Mouse (Mus musculus) lung, postnatal 0 days (tissue): Measurements from ENCODE around the gene Ptprg. TPM values are rescaled to one million over a fixed set of nuclear protein-coding genes. Genes with fewer than 3 reads are reported as not detected.

Source experiments
- ATAC-seq: fragments of 200-750 bp; cut with Nextera tagmentation; 2 replicates; pipeline ENCODE4 v1.8.0; 2017; ENCODE audit warnings: moderate library complexity
- DNase-seq: peaks from one replicate; pipeline ENCODE4 v3.0.0-alpha.2; 2016; ENCODE audit warnings: low spot score
- H3K27ac ChIP-seq: fragments of 300-500 bp; sonication (generic); 2 replicates; pipeline ENCODE4 v1.5.1; 2014; ENCODE audit warnings: antibody characterized with exemption, mild to moderate bottlenecking, low read length, mixed read lengths
- H3K27me3 ChIP-seq: fragments of 300-500 bp; sonication (generic); replicated peaks from 2 replicates; pipeline ENCODE4 v1.6.1; 2014; ENCODE audit warnings: low read length, mixed read lengths; ENCODE audit not compliant: insufficient read depth
- H3K36me3 ChIP-seq: fragments of 300-500 bp; sonication (generic); 2 replicates; pipeline ENCODE4 v1.6.1; 2014; ENCODE audit warnings: low read length, mixed read lengths; ENCODE audit not compliant: insufficient read depth
- H3K4me1 ChIP-seq: fragments of 300-500 bp; sonication (generic); 2 replicates; pipeline ENCODE4 v1.6.1; 2014; ENCODE audit warnings: antibody characterized with exemption, low read depth, low read length, mixed read lengths; ENCODE audit not compliant: insufficient read depth
- H3K4me2 ChIP-seq: fragments of 300-500 bp; sonication (generic); replicated peaks from 2 replicates; pipeline ENCODE4 v1.6.1; 2014; ENCODE audit warnings: low read depth, mild to moderate bottlenecking, low read length, moderate library complexity, mixed read lengths
- H3K4me3 ChIP-seq: fragments of 300-500 bp; sonication (generic); 2 replicates; pipeline ENCODE4 v1.5.1; 2014; ENCODE audit warnings: low read depth, low read length
- H3K9ac ChIP-seq: fragments of 300-500 bp; sonication (generic); replicated peaks from 2 replicates; pipeline ENCODE4 v1.6.1; 2014; ENCODE audit warnings: low read depth, mild to moderate bottlenecking
- H3K9me3 ChIP-seq: fragments of 300-500 bp; sonication (generic); 2 replicates; pipeline ENCODE4 v1.6.1; 2016; ENCODE audit warnings: low read length, mixed read lengths
- CTCF ChIP-seq: IDR thresholded peaks from 2 replicates; pipeline ENCODE4 v1.5.1; 2016; ENCODE audit warnings: antibody characterized with exemption, mild to moderate bottlenecking
- EP300 ChIP-seq: IDR thresholded peaks from 2 replicates; pipeline ENCODE4 v1.6.1; 2016; ENCODE audit warnings: antibody characterized with exemption, mild to moderate bottlenecking, control low read depth
- WGBS: fragments of 180-500 bp; shearing (Covaris S2); extraction: QIAGEN DNeasy Blood & Tissue Kit; methylation state at CpG from one replicate; pipeline ENCODE4 v1.1.7; 2014; 5-methylcytosine and 5-hydroxymethylcytosine counted together
- polyA plus RNA-seq: library from polyadenylated mRNA; unstranded; fragments of >200 nt; fragmentation: Nextera tagmentation; extraction: Ambion mirVana; gene quantifications from 2 replicates; pipeline ENCODE4 v1.2.1, GENCODE M21; 2015

Ptprg gene
- polyA plus RNA-seq, 1 experiment from 2014 or later: 19.4 TPM

GRCm38 (mm10) chr14:11828086-11828485, 274.8 kb downstream of the Ptprg start:
- 37% methylated on average over 4 of the region's 4 CpGs for WGBS
- Histone ChIP-seq H3K4me1 (no peaks in the 10 kb centered on the region), H3K9ac (no peak overlapping the region), H3K36me3 (no peaks in the 10 kb centered on the region), H3K4me3 (no peak overlapping the region), H3K4me2 (no peak overlapping the region), H3K27ac (no peak overlapping the region), H3K9me3 (no peaks in the 10 kb centered on the region), H3K27me3 (no peaks in the 10 kb centered on the region)
- ATAC-seq: no peak
- no peak for DNase-seq
- TF ChIP-seq CTCF (no peak), EP300 (no peak)

- H3K27ac ChIP-seq: no peak overlapping the region
- 58% methylated on average over 3 of the region's 3 CpGs for whole genome bisulfite sequencing
- ATAC-seq: no peak
- DNase-seq: no peak
- TF ChIP-seq EP300 (no peak), CTCF (no peak)
- H3K4me1 ChIP-seq: no peaks in the 10 kb centered on the region
- H3K27me3 ChIP-seq: no peaks in the 10 kb centered on the region
- no peak overlapping the region for H3K9ac ChIP-seq
- no peak overlapping the region for H3K4me2 ChIP-seq
- no peaks in the 10 kb centered on the region for H3K9me3 ChIP-seq
- H3K4me3 ChIP-seq: no peak overlapping the region
- H3K36me3 ChIP-seq: no peaks in the 10 kb centered on the region
Observed at GRCm38 (mm10) chr14:11833678-11834077, 280.3 kb downstream of the Ptprg start.

DNA sequence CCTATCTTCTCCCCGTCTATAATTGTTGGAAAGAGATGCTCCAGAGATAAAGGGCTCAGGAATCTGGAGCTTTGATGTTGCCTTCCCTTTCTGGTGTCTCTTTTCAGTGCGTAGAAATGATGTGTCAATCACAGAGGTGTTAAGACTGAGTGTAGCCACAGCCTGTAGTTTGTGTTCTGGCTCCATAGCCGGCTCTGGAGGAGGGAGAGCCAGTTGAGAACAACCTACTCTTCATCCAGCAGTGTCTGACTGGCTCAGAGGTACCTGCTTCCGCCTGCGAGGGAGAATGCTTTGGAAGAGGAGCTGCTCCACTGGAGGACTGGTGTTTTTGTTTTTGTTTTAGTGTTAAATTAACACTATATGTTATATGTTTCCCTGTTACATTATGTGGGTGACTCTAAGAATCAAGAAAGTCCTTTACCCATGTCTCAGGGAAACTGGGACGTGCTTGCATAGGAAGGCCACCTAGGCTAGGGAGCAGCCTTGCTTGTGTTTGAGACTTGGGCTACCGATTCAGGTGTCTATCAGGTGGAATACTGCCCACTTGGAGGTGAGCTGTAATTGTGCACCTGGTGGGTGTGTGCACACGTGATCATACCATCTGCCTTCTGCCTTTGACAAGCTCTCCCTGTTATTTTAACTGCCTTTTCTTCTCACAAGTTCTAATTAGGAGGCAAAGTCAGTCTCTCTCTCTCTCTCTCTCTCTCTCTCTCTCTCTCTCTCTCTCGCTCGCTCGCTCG, 282.5 kb downstream of the Ptprg start:
- no peak overlapping the region for H3K4me3 ChIP-seq
- H3K9ac ChIP-seq: no peak overlapping the region
- no peak for ATAC-seq

DNA sequence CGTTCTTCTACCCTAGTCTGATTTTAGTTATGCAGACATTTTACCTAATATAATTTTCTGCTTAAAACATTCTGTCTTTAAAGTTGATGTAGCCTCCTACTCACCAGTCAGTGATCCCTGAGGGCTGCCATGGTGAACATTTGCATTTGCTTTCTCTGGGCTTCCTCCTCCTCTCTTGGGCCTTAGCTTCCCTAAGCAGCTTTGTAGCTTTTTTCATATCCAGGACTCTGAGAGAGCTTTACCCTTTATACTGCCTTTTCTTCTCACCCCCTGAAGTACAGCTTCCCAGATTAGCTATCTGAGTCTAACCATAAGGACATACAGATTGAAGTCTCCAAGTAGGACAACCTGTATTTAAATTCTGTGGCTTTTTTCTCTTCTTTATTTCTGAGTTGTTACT, 284.4 kb downstream of the Ptprg start:
- DNase-seq (no peak), ATAC-seq (no peak)
- H3K27me3 ChIP-seq: no peaks in the 10 kb centered on the region
- H3K9me3 ChIP-seq: no peaks in the 10 kb centered on the region
- WGBS: 91% methylated on average over 1 of the region's 1 CpGs
- H3K27ac ChIP-seq: no peak overlapping the region
- no peak overlapping the region for H3K4me2 ChIP-seq
- H3K36me3 ChIP-seq: no peaks in the 10 kb centered on the region
- TF ChIP-seq CTCF (no peak), EP300 (no peak)
- H3K9ac ChIP-seq: no peak overlapping the region
- H3K4me1 ChIP-seq: no peaks in the 10 kb centered on the region
- no peak overlapping the region for H3K4me3 ChIP-seq

More for the DNA sequence above, 282.5 kb downstream of the Ptprg start:
- DNase-seq: no peak
- no peak overlapping the region for H3K27ac ChIP-seq
- no peaks in the 10 kb centered on the region for H3K9me3 ChIP-seq
- no peak overlapping the region for H3K4me2 ChIP-seq
- no peaks in the 10 kb centered on the region for H3K27me3 ChIP-seq
- no peak for TF ChIP-seq EP300
- TF ChIP-seq CTCF: no peak
- H3K4me1 ChIP-seq: no peaks in the 10 kb centered on the region
- no peaks in the 10 kb centered on the region for H3K36me3 ChIP-seq
- 76% methylated on average over 12 of the region's 12 CpGs for WGBS

DNA sequence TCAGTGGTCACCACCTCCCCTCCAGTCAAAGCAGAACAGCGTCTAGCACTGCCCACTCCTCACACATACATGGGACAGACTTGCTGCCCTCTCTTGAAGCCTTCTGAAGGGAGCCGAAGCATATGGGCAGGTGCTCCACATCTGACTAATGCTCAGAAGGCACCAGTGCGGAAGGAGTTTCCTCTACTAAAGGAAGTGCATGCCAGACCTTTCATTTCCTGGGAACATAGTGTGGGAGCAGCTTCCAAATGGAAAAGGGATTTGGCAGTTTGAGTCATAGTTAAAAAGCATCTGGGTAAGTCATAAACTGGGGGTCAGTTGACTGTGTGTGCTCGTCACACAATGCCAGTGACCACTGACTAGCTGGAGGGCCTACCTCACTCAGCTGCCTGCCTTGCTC, 288.3 kb downstream of the Ptprg start:
- H3K4me1 ChIP-seq: no peaks in the 10 kb centered on the region
- TF ChIP-seq CTCF (no peak), EP300 (no peak)
- ATAC-seq (peak; percentile 28), DNase-seq (no peak)
- WGBS: 59% methylated on average over 4 of the region's 4 CpGs
- no peak overlapping the region for H3K27ac ChIP-seq
- no peak overlapping the region for H3K4me3 ChIP-seq
- H3K4me2 ChIP-seq: no peak overlapping the region
- H3K27me3 ChIP-seq: no peaks in the 10 kb centered on the region
- H3K36me3 ChIP-seq: no peaks in the 10 kb centered on the region
- no peak overlapping the region for H3K9ac ChIP-seq
- no peaks in the 10 kb centered on the region for H3K9me3 ChIP-seq

DNA sequence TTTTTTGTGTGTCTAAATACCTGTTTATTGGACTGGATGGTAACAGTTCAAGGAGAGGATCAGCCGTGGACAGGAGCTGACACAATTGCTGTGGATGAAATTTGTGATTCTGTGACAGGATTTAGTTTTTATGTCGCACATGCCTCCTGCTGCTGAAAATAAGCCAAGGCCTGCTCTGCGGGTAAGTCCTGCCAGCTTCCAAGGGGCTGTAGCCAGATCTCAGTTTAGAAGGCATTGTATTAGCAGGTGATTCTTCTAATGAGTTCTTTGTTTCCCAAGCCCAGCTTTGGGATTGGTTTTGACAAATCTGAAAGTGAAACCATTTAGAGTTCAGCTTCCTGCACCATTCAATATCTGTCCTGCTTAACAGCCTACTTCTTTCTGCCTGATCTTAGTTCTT, 299.6 kb downstream of the Ptprg start:
- Histone ChIP-seq H3K9me3 (no peaks in the 10 kb centered on the region), H3K4me3 (no peak overlapping the region), H3K4me2 (no peak overlapping the region), H3K36me3 (no peaks in the 10 kb centered on the region), H3K4me1 (no peaks in the 10 kb centered on the region), H3K27ac (no peak overlapping the region), H3K27me3 (no peaks in the 10 kb centered on the region), H3K9ac (no peak overlapping the region)
- no peak for ATAC-seq
- 64% methylated on average over 3 of the region's 3 CpGs for WGBS
- DNase-seq: no peak
- TF ChIP-seq CTCF (no peak), EP300 (no peak)
